Mouse (Mus musculus): ENCODE results near the gene Zdhhc14. TPM values are rescaled to one million over a fixed set of nuclear protein-coding genes. Genes with fewer than 3 reads are reported as not detected.

Gene Zdhhc14
- polyA plus RNA-seq, 1 experiment from 2014 or later: 13.4 TPM

DNA sequence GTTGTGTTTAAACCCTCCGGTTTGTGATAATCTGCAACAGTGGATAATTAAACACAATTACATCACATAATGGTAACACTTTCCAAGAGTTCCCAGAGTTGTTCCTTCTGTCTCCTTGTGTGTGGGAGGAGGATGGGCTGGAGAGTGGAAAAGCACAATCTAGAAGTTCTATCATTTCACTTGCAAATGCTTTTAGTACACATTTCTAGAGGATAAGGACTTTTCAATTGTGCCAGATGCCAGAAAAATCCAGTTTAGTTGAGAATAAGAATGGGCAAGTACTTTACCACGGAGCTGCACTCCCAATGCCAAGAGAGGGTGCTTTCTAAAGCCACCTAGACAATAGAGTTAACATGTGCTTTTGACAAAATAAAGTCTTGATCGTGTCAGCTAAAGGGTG, 2.0 kb upstream of the Zdhhc14 start:
- H3K4me1 ChIP-seq: peaks cover 34% of the 10 kb centered on the region
- no peak overlapping the region for H3K4me3 ChIP-seq (replicated peaks)
- H3K9ac ChIP-seq (replicated peaks): no peak overlapping the region
- no peak for ATAC-seq (ENCODE audit: low FRiP score)
- no peaks in the 10 kb centered on the region for H3K36me3 ChIP-seq
- no peaks in the 10 kb centered on the region for H3K9me3 ChIP-seq (replicated peaks)
- H3K27me3 ChIP-seq (replicated peaks): no peaks in the 10 kb centered on the region
- 74% methylated on average over 3 of the region's 3 CpGs for WGBS
- peak overlapping the region; percentile 93 for H3K27ac ChIP-seq (replicated peaks)
- peak overlapping the region; percentile 77 for H3K4me2 ChIP-seq

DNA sequence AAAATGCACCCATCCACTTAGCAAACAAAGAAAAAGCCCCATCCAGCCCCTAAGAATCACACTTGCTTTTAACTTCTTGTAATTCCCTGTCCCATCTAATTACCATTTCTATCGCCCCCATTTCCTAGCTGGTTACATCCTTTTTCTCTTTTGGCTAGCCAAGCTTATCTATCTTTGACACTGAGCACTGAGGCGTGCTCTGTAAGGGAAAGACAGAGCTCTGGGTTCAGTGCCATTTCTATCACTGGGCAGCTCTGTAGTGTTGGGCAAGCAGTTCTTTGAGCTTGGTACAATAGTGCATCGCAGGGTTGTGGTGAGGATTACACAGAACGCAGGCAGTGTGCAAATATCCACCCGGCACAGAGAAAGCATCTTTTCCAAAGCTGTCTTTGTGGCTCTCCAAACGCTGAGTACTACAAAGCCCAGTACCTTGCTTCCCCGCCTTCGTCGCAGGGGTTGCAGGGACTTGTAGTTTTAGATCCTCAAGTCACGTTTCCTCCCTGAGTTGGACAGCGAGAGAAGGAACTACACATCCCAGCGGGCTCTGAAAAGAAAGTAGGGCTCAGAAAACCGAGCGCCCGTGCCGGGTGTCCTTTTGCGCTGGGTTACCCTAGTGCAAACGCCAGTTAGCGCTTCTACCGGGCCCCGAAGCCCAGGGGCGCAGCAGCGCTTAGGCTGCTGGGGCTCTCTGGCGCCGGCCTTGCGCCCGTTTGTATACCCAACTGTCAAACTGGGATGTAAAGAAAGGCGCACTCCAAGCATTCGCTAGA, 1.1 kb upstream of the Zdhhc14 start:
- WGBS: under 1% methylated on average over 29 of the region's 29 CpGs

DNA sequence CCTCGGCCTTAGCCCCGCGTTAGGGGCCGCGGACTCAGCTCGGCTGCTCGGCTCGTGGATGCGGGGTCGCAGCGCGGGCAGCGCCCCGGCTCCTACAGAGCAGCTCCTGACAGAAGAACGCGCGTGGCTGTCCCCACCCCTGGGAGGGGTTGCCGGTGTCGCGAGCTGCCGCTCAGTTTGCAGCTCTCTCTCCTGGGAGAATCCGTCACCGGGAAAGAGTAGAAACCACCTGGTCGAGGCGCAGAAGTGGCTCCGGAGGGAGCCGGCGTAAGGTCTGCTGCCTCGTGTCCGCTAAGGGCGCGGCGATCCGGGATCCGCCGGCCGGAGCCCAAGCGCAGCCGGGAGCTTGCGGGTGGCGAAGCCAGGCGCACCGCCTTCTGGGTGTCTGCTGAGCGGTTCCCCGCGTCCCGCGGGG, 396 bp downstream of the Zdhhc14 start:
- Histone ChIP-seq H3K4me2 (peak overlapping the region; percentile 77), H3K27ac (replicated peaks) (peak overlapping the region; percentile 93), H3K36me3 (no peaks in the 10 kb centered on the region), H3K9me3 (replicated peaks) (no peaks in the 10 kb centered on the region), H3K27me3 (replicated peaks) (no peaks in the 10 kb centered on the region), H3K9ac (replicated peaks) (peak overlapping the region; percentile 69), H3K4me3 (replicated peaks) (peak overlapping the region; percentile 70), H3K4me1 (peaks cover 38% of the 10 kb centered on the region)
- peak; percentile 56 for ATAC-seq (ENCODE audit: low FRiP score)
- WGBS: under 1% methylated on average over 48 of the region's 48 CpGs

More for the DNA sequence above, 1.1 kb upstream of the Zdhhc14 start:
- Histone ChIP-seq H3K27ac (replicated peaks) (peak overlapping the region; percentile 93), H3K4me2 (peak overlapping the region; percentile 77), H3K9ac (replicated peaks) (peak overlapping the region; percentile 69), H3K4me1 (peaks cover 38% of the 10 kb centered on the region), H3K36me3 (no peaks in the 10 kb centered on the region), H3K27me3 (replicated peaks) (no peaks in the 10 kb centered on the region), H3K9me3 (replicated peaks) (no peaks in the 10 kb centered on the region), H3K4me3 (replicated peaks) (peak overlapping the region; percentile 70)
- peak; percentile 88 for ATAC-seq (ENCODE audit: low FRiP score)

DNA sequence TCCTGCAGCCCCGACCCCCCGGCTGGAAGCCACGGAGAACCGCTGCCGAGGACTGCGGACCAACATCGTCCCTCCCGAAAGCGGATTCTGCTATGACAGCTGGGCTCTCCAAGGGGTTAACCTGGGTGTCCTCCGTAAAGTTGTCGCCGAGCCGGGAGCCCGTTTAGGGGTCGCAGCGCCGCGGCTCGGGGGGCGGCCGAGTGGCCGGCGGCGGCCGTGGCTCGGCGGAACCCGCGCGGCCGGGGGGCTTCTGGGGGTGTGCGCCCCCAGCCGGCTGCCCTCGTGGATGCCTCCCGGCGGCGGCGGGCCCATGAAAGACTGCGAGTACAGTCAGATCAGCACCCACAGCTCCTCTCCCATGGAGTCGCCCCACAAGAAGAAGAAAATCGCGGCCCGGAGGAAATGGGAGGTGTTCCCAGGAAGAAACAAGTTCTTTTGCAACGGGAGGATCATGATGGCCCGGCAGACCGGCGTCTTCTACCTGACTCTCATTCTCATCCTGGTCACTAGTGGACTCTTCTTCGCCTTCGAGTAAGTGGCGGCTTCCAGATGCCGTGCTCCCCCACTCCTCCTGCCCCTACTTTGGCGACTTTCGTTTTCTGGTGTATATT, 909 bp downstream of the Zdhhc14 start:
- H3K27me3 ChIP-seq (replicated peaks): no peaks in the 10 kb centered on the region
- peak overlapping the region; percentile 69 for H3K9ac ChIP-seq (replicated peaks)
- H3K9me3 ChIP-seq (replicated peaks): no peaks in the 10 kb centered on the region
- no peaks in the 10 kb centered on the region for H3K36me3 ChIP-seq
- peak overlapping the region; percentile 93 for H3K27ac ChIP-seq (replicated peaks)
- peaks cover 38% of the 10 kb centered on the region for H3K4me1 ChIP-seq
- peak overlapping the region; percentile 70 for H3K4me3 ChIP-seq (replicated peaks)
- no peak for ATAC-seq (ENCODE audit: low FRiP score)
- 3% methylated on average over 53 of the region's 53 CpGs for whole genome bisulfite sequencing
- peak overlapping the region; percentile 77 for H3K4me2 ChIP-seq

DNA sequence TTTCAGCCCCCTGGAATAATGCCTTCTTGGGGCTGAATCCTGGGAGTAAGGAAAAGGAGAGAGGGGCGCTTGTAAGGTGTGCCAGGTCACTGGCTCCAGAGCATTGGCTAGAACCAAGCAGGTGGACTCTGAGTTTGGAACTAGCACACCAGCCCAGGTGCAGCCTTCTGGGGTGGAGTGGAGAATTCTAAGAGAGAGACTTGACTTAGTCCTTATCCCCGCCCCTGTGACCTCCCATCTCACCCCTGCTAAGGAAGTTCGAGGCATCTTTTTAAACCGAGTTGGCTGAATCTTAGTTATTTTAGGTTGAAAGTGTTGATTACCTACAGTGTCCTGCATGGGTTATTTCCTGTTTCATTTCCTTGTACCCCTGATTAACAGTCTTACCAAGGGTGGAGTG, 1.5 kb downstream of the Zdhhc14 start:
- Histone ChIP-seq H3K4me3 (replicated peaks) (peak overlapping the region; percentile 70), H3K4me2 (peak overlapping the region; percentile 77), H3K27me3 (replicated peaks) (no peaks in the 10 kb centered on the region), H3K36me3 (no peaks in the 10 kb centered on the region), H3K9ac (replicated peaks) (peak overlapping the region; percentile 69), H3K27ac (replicated peaks) (no peak overlapping the region), H3K9me3 (replicated peaks) (no peaks in the 10 kb centered on the region), H3K4me1 (peaks cover 38% of the 10 kb centered on the region)
- WGBS: 25% methylated on average over 4 of the region's 4 CpGs
- ATAC-seq (ENCODE audit: low FRiP score): no peak

DNA sequence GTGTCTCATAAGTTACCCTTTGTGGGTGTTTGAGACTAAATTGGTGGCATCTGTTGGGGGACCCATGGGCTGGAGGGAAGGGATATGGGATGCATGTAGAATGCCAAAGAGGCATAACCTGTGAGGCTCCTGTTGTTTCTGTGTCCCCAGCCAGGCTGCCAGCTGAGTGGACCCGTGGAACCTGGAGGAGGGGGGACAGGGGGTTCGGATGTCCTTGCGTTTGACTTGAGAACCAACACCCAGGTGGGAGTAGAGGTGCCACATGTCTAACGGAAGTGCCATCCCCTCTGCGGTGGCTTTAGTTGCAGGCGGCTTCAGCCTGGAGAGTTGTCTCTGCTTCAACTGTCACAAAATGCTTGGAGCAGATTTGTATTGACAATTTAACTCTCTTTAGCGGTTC, 2.5 kb downstream of the Zdhhc14 start:
- Histone ChIP-seq H3K4me1 (peaks cover 38% of the 10 kb centered on the region), H3K4me2 (peak overlapping the region; percentile 77), H3K9me3 (replicated peaks) (no peaks in the 10 kb centered on the region), H3K4me3 (replicated peaks) (peak overlapping the region; percentile 70), H3K27ac (replicated peaks) (no peak overlapping the region), H3K9ac (replicated peaks) (no peak overlapping the region), H3K36me3 (no peaks in the 10 kb centered on the region), H3K27me3 (replicated peaks) (no peaks in the 10 kb centered on the region)
- ATAC-seq (ENCODE audit: low FRiP score): no peak
- WGBS: 86% methylated on average over 7 of the region's 7 CpGs

DNA sequence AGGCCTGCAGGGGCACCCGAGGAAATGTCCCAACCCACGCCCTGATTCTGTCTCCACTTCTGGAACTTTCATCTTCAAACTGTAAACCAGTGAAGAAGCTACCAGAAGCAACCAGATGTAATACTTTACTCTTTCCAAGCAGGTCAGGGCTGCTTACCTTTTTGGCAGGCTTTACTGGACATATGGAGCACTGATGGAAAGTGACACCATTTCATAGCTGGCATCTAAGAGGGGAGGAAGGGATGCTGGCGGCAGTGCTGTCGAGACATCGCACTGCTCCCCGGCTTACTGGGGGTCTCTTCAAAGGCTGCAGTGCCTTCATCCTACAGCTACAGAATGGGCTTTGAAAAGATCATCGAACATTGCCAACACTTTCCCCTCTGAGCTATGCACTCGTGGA, 5.3 kb downstream of the Zdhhc14 start:
- WGBS: 84% methylated on average over 8 of the region's 8 CpGs
- no peak overlapping the region for H3K27ac ChIP-seq (replicated peaks)
- no peaks in the 10 kb centered on the region for H3K9me3 ChIP-seq (replicated peaks)
- no peak overlapping the region for H3K9ac ChIP-seq (replicated peaks)
- no peak overlapping the region for H3K4me3 ChIP-seq (replicated peaks)
- no peak for ATAC-seq (ENCODE audit: low FRiP score)
- no peaks in the 10 kb centered on the region for H3K27me3 ChIP-seq (replicated peaks)
- no peak overlapping the region for H3K4me2 ChIP-seq
- H3K36me3 ChIP-seq: no peaks in the 10 kb centered on the region
- H3K4me1 ChIP-seq: peaks cover 25% of the 10 kb centered on the region

DNA sequence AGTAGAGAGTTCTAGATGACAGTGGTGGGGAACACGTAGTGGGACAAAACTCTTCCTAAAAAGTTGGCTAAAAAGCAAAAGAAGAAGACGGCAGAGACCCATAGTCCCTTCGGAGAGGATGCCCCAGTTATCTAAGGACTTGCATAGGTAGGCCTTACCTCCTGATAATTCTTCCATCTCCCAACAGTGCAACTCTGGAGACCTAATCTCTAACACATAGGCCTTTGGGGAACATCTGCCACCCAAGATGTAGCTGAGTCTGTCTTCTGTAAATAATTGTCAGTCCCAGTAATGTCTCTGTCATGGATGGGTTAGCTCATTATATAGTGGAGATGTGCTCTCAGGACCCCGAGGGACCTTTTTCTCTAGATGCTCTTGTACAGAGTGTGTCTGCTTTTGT, 6.6 kb downstream of the Zdhhc14 start:
- Histone ChIP-seq H3K9me3 (replicated peaks) (no peaks in the 10 kb centered on the region), H3K4me2 (no peak overlapping the region), H3K9ac (replicated peaks) (no peak overlapping the region), H3K27me3 (replicated peaks) (no peaks in the 10 kb centered on the region), H3K36me3 (no peaks in the 10 kb centered on the region), H3K27ac (replicated peaks) (no peak overlapping the region), H3K4me1 (peaks cover 18% of the 10 kb centered on the region), H3K4me3 (replicated peaks) (no peak overlapping the region)
- ATAC-seq (ENCODE audit: low FRiP score): no peak
- 88% methylated on average over 4 of the region's 4 CpGs for WGBS

DNA sequence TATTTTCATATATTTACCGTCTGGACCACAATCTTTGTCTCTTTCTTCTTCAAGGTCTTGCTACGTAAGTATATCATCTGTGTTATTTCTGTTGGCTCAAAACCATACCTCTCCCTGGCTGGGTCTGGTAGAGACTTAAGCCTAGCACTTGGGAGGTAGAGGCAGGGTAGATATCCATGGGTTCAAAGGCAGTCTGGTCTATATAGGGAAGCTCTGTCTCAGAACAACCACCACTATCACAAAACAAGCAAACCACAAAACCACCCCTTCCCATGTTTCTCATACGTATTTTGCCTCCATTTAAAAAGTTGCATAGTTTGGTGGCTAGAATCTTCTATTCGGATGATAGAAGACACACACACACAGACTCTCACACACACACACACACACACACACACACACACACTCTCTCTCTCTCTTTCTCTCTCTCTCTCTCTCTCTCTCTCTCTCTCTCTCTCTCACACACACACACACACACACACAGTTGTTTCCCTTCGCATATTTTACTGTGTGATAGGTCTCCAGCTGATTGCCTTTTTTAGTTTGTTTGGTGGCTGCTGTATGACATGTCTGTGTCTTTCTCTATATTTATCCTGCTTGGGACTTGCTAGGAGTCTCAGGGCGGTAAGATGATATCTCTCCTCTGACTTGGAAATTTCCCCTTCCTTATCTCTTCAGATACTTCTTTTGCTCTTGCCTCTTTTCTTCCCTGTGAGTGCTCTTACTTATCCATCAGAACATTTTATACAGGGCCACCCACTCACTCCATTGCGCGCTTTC, 11.8 kb downstream of the Zdhhc14 start:
- Histone ChIP-seq H3K36me3 (no peaks in the 10 kb centered on the region), H3K27me3 (replicated peaks) (no peaks in the 10 kb centered on the region), H3K27ac (replicated peaks) (no peak overlapping the region), H3K9me3 (replicated peaks) (no peaks in the 10 kb centered on the region), H3K4me3 (replicated peaks) (no peak overlapping the region), H3K4me1 (peaks cover 6% of the 10 kb centered on the region; the same call in 1 of the 2 replicates), H3K9ac (replicated peaks) (no peak overlapping the region), H3K4me2 (no peak overlapping the region)
- no peak for ATAC-seq (ENCODE audit: low FRiP score)
- 87% methylated on average over 8 of the region's 8 CpGs for WGBS

DNA sequence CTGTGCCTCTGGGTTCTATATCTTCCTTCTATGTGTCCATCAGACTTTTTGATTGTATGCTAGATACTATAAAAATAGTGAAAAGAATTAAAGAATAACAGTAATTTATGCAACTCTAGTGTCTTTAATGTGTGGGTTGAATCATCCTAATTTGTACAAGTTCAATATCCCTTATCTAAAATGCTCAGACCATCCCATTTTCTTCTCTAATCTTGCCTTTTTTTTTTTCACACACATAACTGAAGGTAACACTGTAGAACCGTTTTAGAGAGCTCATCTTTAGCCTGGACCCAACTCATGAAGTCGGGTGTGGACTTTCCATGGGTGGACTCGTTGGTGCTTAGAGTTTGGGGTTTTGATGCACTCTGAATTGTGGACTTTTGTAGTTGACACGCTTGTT, 12.6 kb downstream of the Zdhhc14 start:
- WGBS: 85% methylated on average over 4 of the region's 4 CpGs

DNA sequence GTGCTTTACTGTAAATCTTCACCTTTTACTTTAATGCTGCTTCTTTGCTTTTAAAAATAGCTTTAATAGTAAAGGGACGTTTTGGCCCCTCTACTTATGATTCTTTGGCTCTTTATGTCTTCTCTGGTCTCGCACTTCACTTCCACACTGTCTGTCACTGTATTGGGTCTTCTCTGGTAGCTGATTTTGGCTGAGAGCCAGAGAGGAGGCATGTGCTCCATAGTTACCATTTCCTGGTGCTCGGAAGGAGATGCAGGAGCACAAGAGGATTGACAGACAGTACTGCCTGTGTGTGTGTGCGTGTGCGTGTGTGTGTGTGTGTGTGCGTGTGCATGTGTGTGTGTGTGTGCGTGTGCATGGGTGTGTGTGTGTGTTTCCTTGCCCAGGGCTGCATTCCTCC, 14.2 kb downstream of the Zdhhc14 start:
- peaks cover 12% of the 10 kb centered on the region; the same call in 1 of the 2 replicates for H3K4me1 ChIP-seq
- H3K36me3 ChIP-seq: no peaks in the 10 kb centered on the region
- no peak overlapping the region for H3K9ac ChIP-seq (replicated peaks)
- WGBS: 54% methylated on average over 7 of the region's 7 CpGs
- no peak overlapping the region for H3K27ac ChIP-seq (replicated peaks)
- H3K9me3 ChIP-seq (replicated peaks): no peaks in the 10 kb centered on the region
- no peaks in the 10 kb centered on the region for H3K27me3 ChIP-seq (replicated peaks)
- H3K4me3 ChIP-seq (replicated peaks): no peak overlapping the region
- H3K4me2 ChIP-seq: no peak overlapping the region
- no peak for ATAC-seq (ENCODE audit: low FRiP score)

More for the DNA sequence above, 12.6 kb downstream of the Zdhhc14 start:
- no peak overlapping the region for H3K9ac ChIP-seq (replicated peaks)
- H3K36me3 ChIP-seq: no peaks in the 10 kb centered on the region
- no peak overlapping the region for H3K4me2 ChIP-seq
- no peaks in the 10 kb centered on the region for H3K27me3 ChIP-seq (replicated peaks)
- ATAC-seq (ENCODE audit: low FRiP score): no peak
- H3K4me1 ChIP-seq: peaks cover 6% of the 10 kb centered on the region; the same call in 1 of the 2 replicates
- no peak overlapping the region for H3K4me3 ChIP-seq (replicated peaks)
- no peak overlapping the region for H3K27ac ChIP-seq (replicated peaks)
- H3K9me3 ChIP-seq (replicated peaks): no peaks in the 10 kb centered on the region
